Mouse (Mus musculus): ENCODE measurements around the gene Abtb1.

GRCm38 (mm10) chr6:88793243-88793642 is 48.5 kb downstream of the Abtb1 start:
- TF ChIP-seq E2F4 (IDR thresholded peaks at IDR 0.05; ENCODE audit: insufficient read depth) (no peak), POLR2AphosphoS2 (IDR thresholded peaks at IDR 0.05; ENCODE audit: insufficient read length, low read depth) (no peak), POLR2A (IDR thresholded peaks at IDR 0.05; ENCODE audit: insufficient read length, low read depth) (no peak), REST (IDR thresholded peaks at IDR 0.05; ENCODE audit: insufficient read depth, insufficient read length) (no peak), SRF (IDR thresholded peaks at IDR 0.05; ENCODE audit: control insufficient read depth, insufficient read length, low read depth) (no peak), TCF3 (IDR thresholded peaks at IDR 0.05; ENCODE audit: insufficient read length, low read depth) (no peak), USF1 (IDR thresholded peaks at IDR 0.05; ENCODE audit: low read depth) (no peak)
